Mouse (Mus musculus): ENCODE measurements around the gene F7.

DNA sequence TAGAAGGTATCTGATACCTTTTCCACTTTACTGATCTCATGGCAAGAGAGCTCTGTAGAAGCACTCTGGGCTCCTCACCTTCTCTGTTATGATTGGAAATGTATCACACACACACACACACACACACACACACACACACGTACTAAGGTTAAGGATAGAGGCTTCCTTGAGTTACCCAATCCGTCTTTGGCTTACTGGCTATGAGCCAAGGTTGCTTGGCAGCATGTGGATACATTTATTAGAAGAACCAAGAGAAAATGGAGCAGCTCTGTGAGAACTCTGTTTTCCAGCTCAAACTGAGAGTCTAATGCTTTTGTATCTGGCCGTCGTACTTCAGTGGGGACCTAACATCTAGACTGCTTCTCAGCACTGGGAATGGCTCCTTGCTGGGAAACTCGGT is 30.4 kb upstream of the F7 start:
- TF ChIP-seq GATA1 (IDR thresholded peaks at IDR 0.05; ENCODE audit: low read length) (no peak), TAL1 (IDR thresholded peaks at IDR 0.05; ENCODE audit: low read length) (no peak)

All from erythroblast, embryonic 14.5 days (primary cell).